Mouse (Mus musculus): ENCODE measurements around the gene Eid1.

- no peak for TF ChIP-seq CTCF (IDR thresholded peaks at IDR 0.05; ENCODE audit: control insufficient read depth, insufficient read depth, insufficient read length)
- TF ChIP-seq FOSL1 (IDR thresholded peaks at IDR 0.05; ENCODE audit: insufficient read depth, low read length, poor library complexity, severe bottlenecking), result no peak
- no peak for TF ChIP-seq USF1 (IDR thresholded peaks at IDR 0.05; ENCODE audit: low read depth)
- TF ChIP-seq CEBPB (IDR thresholded peaks at IDR 0.05; ENCODE audit: low read depth), result no peak
- TF ChIP-seq MYOD1 (IDR thresholded peaks at IDR 0.05; ENCODE audit: control insufficient read depth, insufficient read length, low read depth), result no peak
Observed at GRCm38 (mm10) chr2:125655391-125655790, 17.5 kb upstream of the Eid1 start.

Data from C2C12 (cell line).